Mouse (Mus musculus): Measurements from ENCODE around the gene Prr19. TPM values are rescaled to one million over a fixed set of nuclear protein-coding genes. Genes with fewer than 3 reads are reported as not detected.

The Prr19 gene
- polyA plus RNA-seq (2017; shearing (Covaris generic)), result not detected

GRCm38 (mm10) chr7:25301063-25301462 lies at the start of gene Prr19:
Prr19 (plus strand) TSS chr7:25301411.

GRCm38 (mm10) chr7:25267301-25267750 lies 33.9 kb upstream of the Prr19 start, which contains the start of gene Cic:
Cic (plus strand) TSS chr7:25267704.

GRCm38 (mm10) chr7:25297454-25298325 lies 3.5 kb upstream of the Prr19 start, which contains the start of gene Pafah1b3:
Pafah1b3 (minus strand) TSS chr7:25297986.

GRCm38 (mm10) chr7:25305956-25306613 lies 4.9 kb downstream of the Prr19 start, which contains the start of gene Tmem145:
Tmem145 (plus strand) TSS chr7:25306106.

GRCm38 (mm10) chr7:25316532-25317445 lies 15.6 kb downstream of the Prr19 start, which contains the start of gene Megf8:
Megf8 (plus strand) TSS chr7:25317164.

Other genes with a start within 250 kb of the Prr19 start
- 1.6 TPM for gene Grik5, start 229.1 kb upstream of the Prr19 start, polyA plus RNA-seq (2017; shearing (Covaris generic))
- gene Zfp574, start 228.8 kb upstream of the Prr19 start, polyA plus RNA-seq (2017; shearing (Covaris generic)), result 35.2 TPM
- 51.5 TPM for gene Pou2f2, start 121.7 kb upstream of the Prr19 start, polyA plus RNA-seq (2017; shearing (Covaris generic))
- 119 TPM for gene Dedd2, start 80.8 kb upstream of the Prr19 start, polyA plus RNA-seq (2017; shearing (Covaris generic))
- gene Zfp526, start 80.0 kb upstream of the Prr19 start, polyA plus RNA-seq (2017; shearing (Covaris generic)), result 0.99 TPM
- 78.5 TPM for gene Gsk3a, start 63.6 kb upstream of the Prr19 start, polyA plus RNA-seq (2017; shearing (Covaris generic))
- gene Erf, start 50.6 kb upstream of the Prr19 start, polyA plus RNA-seq (2017; shearing (Covaris generic)), result 4.8 TPM
- gene Cic, start 33.7 kb upstream of the Prr19 start, polyA plus RNA-seq (2017; shearing (Covaris generic)), result 32.6 TPM
- gene Pafah1b3, start 3.4 kb upstream of the Prr19 start, polyA plus RNA-seq (2017; shearing (Covaris generic)), result 15.7 TPM
- gene Tmem145, start 4.7 kb downstream of the Prr19 start, polyA plus RNA-seq (2017; shearing (Covaris generic)), result not detected
- 0.20 TPM for gene Megf8, start 15.8 kb downstream of the Prr19 start, polyA plus RNA-seq (2017; shearing (Covaris generic))
- gene Cnfn, start 68.3 kb downstream of the Prr19 start, polyA plus RNA-seq (2017; shearing (Covaris generic)), result not detected
- gene Lipe, start 97.3 kb downstream of the Prr19 start, polyA plus RNA-seq (2017; shearing (Covaris generic)), result 4.2 TPM
- not detected for gene Cxcl17, start 111.5 kb downstream of the Prr19 start, polyA plus RNA-seq (2017; shearing (Covaris generic))
- 0.18 TPM for gene Ceacam1, start 176.2 kb downstream of the Prr19 start, polyA plus RNA-seq (2017; shearing (Covaris generic))
- not detected for gene Ceacam2, start 238.4 kb downstream of the Prr19 start, polyA plus RNA-seq (2017; shearing (Covaris generic))